Mouse (Mus musculus) forebrain, embryonic 16.5 days (tissue): Measurements from ENCODE around the gene Nln. TPM values are rescaled to one million over a fixed set of nuclear protein-coding genes. Genes with fewer than 3 reads are reported as not detected.

Source experiments
- polyA plus RNA-seq: library from polyadenylated mRNA; unstranded; fragments of >200 nt; fragmentation: Nextera tagmentation; extraction: Ambion mirVana; gene quantifications from 2 replicates; pipeline ENCODE4 v1.2.1, GENCODE M21; 2015

Nln gene
- polyA plus RNA-seq, 1 experiment from 2014 or later = 45.8 TPM

Other genes with a start within 250 kb of the Nln start
- 8.8 and 10.2 TPM in 2 replicates for gene Erbin, start 189.1 kb downstream of the Nln start, polyA plus RNA-seq
- gene Sgtb, start 127 bp upstream of the Nln start, polyA plus RNA-seq = 34.0 and 39.2 TPM in 2 replicates
- gene Trappc13, start 68.9 kb upstream of the Nln start, polyA plus RNA-seq = 69.4 and 72.5 TPM in 2 replicates
- gene Trim23, start 69.2 kb upstream of the Nln start, polyA plus RNA-seq = 43.8 and 46.5 TPM in 2 replicates
- gene Cenpk, start 119.0 kb upstream of the Nln start, polyA plus RNA-seq = 22.5 and 28.3 TPM in 2 replicates
- gene Ppwd1, start 119.2 kb upstream of the Nln start, polyA plus RNA-seq = 9.7 and 10.3 TPM in 2 replicates
- gene Adamts6, start 178.2 kb upstream of the Nln start, polyA plus RNA-seq = 1.8 and 2.5 TPM in 2 replicates